Mouse (Mus musculus) heart, postnatal 0 days (tissue): ENCODE data around the gene Lhx4. TPM values are rescaled to one million over a fixed set of nuclear protein-coding genes. Genes with fewer than 3 reads are reported as not detected.
A peak's percentile ranks its signal among the peaks of the same experiment; 100 is the strongest.

Source experiments
- ATAC-seq: fragments of 200-750 bp; cut with Nextera tagmentation; 2 replicates; pipeline ENCODE4 v1.8.0; 2017; ENCODE audit warnings: low read depth, moderate number of reproducible peaks, moderate library complexity; ENCODE audit not compliant: insufficient read depth
- DNase-seq: peaks from one replicate; pipeline ENCODE4 v3.0.0-alpha.2; 2016; ENCODE audit warnings: low spot score
- H3K27ac ChIP-seq: fragments of 300-500 bp; sonication (generic); 2 replicates; pipeline ENCODE4 v1.5.1; 2014; ENCODE audit warnings: low read depth, mild to moderate bottlenecking
- H3K27me3 ChIP-seq: fragments of 300-500 bp; sonication (generic); 2 replicates; pipeline ENCODE4 v1.6.1; 2014; ENCODE audit warnings: low read length, mixed read lengths; ENCODE audit not compliant: control insufficient read depth, insufficient read depth
- H3K36me3 ChIP-seq: fragments of 300-500 bp; sonication (generic); replicated peaks from 2 replicates; pipeline ENCODE4 v1.6.1; 2014; ENCODE audit warnings: low read length, mixed read lengths; ENCODE audit not compliant: control insufficient read depth, insufficient read depth
- H3K4me1 ChIP-seq: fragments of 300-500 bp; sonication (generic); 2 replicates; pipeline ENCODE4 v1.6.1; 2014; ENCODE audit warnings: antibody characterized with exemption; ENCODE audit not compliant: control insufficient read depth, insufficient read depth
- H3K4me2 ChIP-seq: fragments of 300-500 bp; sonication (generic); 2 replicates; pipeline ENCODE4 v1.6.1; 2014; ENCODE audit warnings: low read depth, mild to moderate bottlenecking, low read length, moderate library complexity
- H3K4me3 ChIP-seq: fragments of 300-500 bp; sonication (generic); 2 replicates; pipeline ENCODE4 v1.5.1; 2014; ENCODE audit warnings: low read depth, low read length
- H3K9ac ChIP-seq: fragments of 300-500 bp; sonication (generic); replicated peaks from 2 replicates; pipeline ENCODE4 v1.6.1; 2014; ENCODE audit warnings: low read depth, low read length, mixed read lengths
- H3K9me3 ChIP-seq: fragments of 300-500 bp; sonication (generic); replicated peaks from 2 replicates; pipeline ENCODE4 v1.6.1; 2016; ENCODE audit warnings: low read length; ENCODE audit not compliant: control insufficient read depth
- CTCF ChIP-seq: IDR thresholded peaks from 2 replicates; pipeline ENCODE4 v1.5.1; 2016; ENCODE audit warnings: antibody characterized with exemption, control low read depth, low read depth
- EP300 ChIP-seq: IDR thresholded peaks from 2 replicates; pipeline ENCODE4 v1.6.1; 2016; ENCODE audit warnings: antibody characterized with exemption, low read depth
- WGBS: fragments of 180-500 bp; shearing (Covaris S2); extraction: QIAGEN DNeasy Blood & Tissue Kit; methylation state at CpG from one replicate; pipeline ENCODE4 v1.1.7; 2014; 5-methylcytosine and 5-hydroxymethylcytosine counted together
- polyA plus RNA-seq: library from polyadenylated mRNA; unstranded; fragments of >200 nt; fragmentation: Nextera tagmentation; extraction: Ambion mirVana; gene quantifications from 2 replicates; pipeline ENCODE4 v1.2.1, GENCODE M21; 2015
- total RNA-seq: library from RNA; depleted of rRNA; stranded (reverse); fragments of >200 nt; gene quantifications from 2 replicates; pipeline ENCODE4 v1.2.3, GENCODE M21; 2014; ENCODE audit warnings: low replicate concordance; rRNA removed

Lhx4 gene
- total and polyA plus RNA-seq, 2 experiments from 2014 or later, result not detected

- H3K4me3 ChIP-seq, result no peak overlapping the region
- H3K27ac ChIP-seq, result no peak overlapping the region
- H3K4me2 ChIP-seq, result no peak overlapping the region
- H3K36me3 ChIP-seq, result no peaks in the 10 kb centered on the region
- ATAC-seq (no peak), DNase-seq (no peak)
- no peaks in the 10 kb centered on the region for H3K9me3 ChIP-seq
- WGBS, result 70% methylated on average over 10 of the region's 10 CpGs
- H3K4me1 ChIP-seq, result no peaks in the 10 kb centered on the region
- TF ChIP-seq EP300, result no peak
- no peak for TF ChIP-seq CTCF
- H3K27me3 ChIP-seq, result no peaks in the 10 kb centered on the region
- H3K9ac ChIP-seq, result no peak overlapping the region
Measured at GRCm38 (mm10) chr1:155681116-155681799, 70.2 kb downstream of the Lhx4 start.

GRCm38 (mm10) chr1:155675570-155675969 lies 75.9 kb downstream of the Lhx4 start:
- WGBS, result 68% methylated on average over 6 of the region's 6 CpGs
- no peak overlapping the region for H3K4me3 ChIP-seq
- H3K27ac ChIP-seq, result no peak overlapping the region
- no peaks in the 10 kb centered on the region for H3K9me3 ChIP-seq
- TF ChIP-seq CTCF (no peak), EP300 (no peak)
- ATAC-seq (no peak), DNase-seq (no peak)
- H3K36me3 ChIP-seq, result no peaks in the 10 kb centered on the region
- H3K9ac ChIP-seq, result no peak overlapping the region
- H3K4me2 ChIP-seq, result no peak overlapping the region
- H3K27me3 ChIP-seq, result no peaks in the 10 kb centered on the region
- no peaks in the 10 kb centered on the region for H3K4me1 ChIP-seq

- H3K27me3 ChIP-seq, result no peaks in the 10 kb centered on the region
- no peak overlapping the region for H3K4me3 ChIP-seq
- H3K36me3 ChIP-seq, result no peaks in the 10 kb centered on the region
- ATAC-seq (no peak), DNase-seq (no peak)
- H3K9ac ChIP-seq, result no peak overlapping the region
- H3K4me1 ChIP-seq, result no peaks in the 10 kb centered on the region
- no peak overlapping the region for H3K27ac ChIP-seq
- no peak overlapping the region for H3K4me2 ChIP-seq
- WGBS, result 83% methylated on average over 5 of the region's 5 CpGs
- no peak for TF ChIP-seq CTCF
- no peak for TF ChIP-seq EP300
- H3K9me3 ChIP-seq, result no peaks in the 10 kb centered on the region
Measured at GRCm38 (mm10) chr1:155663994-155664393, 87.5 kb downstream of the Lhx4 start.

GRCm38 (mm10) chr1:155656321-155656720 lies 95.2 kb downstream of the Lhx4 start:
- Histone ChIP-seq H3K9ac (no peak overlapping the region), H3K27ac (no peak overlapping the region), H3K9me3 (no peaks in the 10 kb centered on the region), H3K36me3 (no peaks in the 10 kb centered on the region), H3K4me2 (no peak overlapping the region), H3K4me3 (no peak overlapping the region), H3K27me3 (no peaks in the 10 kb centered on the region), H3K4me1 (no peaks in the 10 kb centered on the region)
- DNase-seq (no peak), ATAC-seq (no peak)
- no peak for TF ChIP-seq CTCF
- 49% methylated on average over 5 of the region's 5 CpGs for WGBS

GRCm38 (mm10) chr1:155654961-155655360 lies 96.5 kb downstream of the Lhx4 start:
- Histone ChIP-seq H3K27ac (no peak overlapping the region), H3K9me3 (no peaks in the 10 kb centered on the region), H3K36me3 (no peaks in the 10 kb centered on the region), H3K27me3 (no peaks in the 10 kb centered on the region), H3K4me2 (no peak overlapping the region), H3K4me1 (peaks cover 7% of the 10 kb centered on the region; the same call in 1 of the 2 replicates), H3K9ac (no peak overlapping the region), H3K4me3 (no peak overlapping the region)
- 67% methylated on average over 3 of the region's 3 CpGs for WGBS
- TF ChIP-seq CTCF (no peak), EP300 (no peak)
- DNase-seq, result no peak
- ATAC-seq, result no peak

- ATAC-seq, result no peak
Measured at GRCm38 (mm10) chr1:155650121-155650846, 101.2 kb downstream of the Lhx4 start.

More at GRCm38 (mm10) chr1:155650121-155650846, 101.2 kb downstream of the Lhx4 start:
- no peak overlapping the region for H3K4me3 ChIP-seq
- no peak overlapping the region for H3K4me2 ChIP-seq
- TF ChIP-seq EP300 (no peak), CTCF (no peak)
- H3K4me1 ChIP-seq, result peaks cover 16% of the 10 kb centered on the region; the same call in 1 of the 2 replicates
- no peak overlapping the region for H3K27ac ChIP-seq
- peak; percentile 12 for DNase-seq
- no peaks in the 10 kb centered on the region for H3K27me3 ChIP-seq
- H3K36me3 ChIP-seq, result no peaks in the 10 kb centered on the region
- WGBS, result 48% methylated on average over 9 of the region's 9 CpGs
- no peaks in the 10 kb centered on the region for H3K9me3 ChIP-seq
- H3K9ac ChIP-seq, result no peak overlapping the region

Other genes with a start within 250 kb of the Lhx4 start
- gene Acbd6, start 193.6 kb downstream of the Lhx4 start, total RNA-seq, result 46.3 and 63.6 TPM in 2 replicates
- 55.0 and 55.7 TPM in 2 replicates for gene Acbd6, start 193.6 kb downstream of the Lhx4 start, polyA plus RNA-seq
- gene Qsox1, start 61.2 kb upstream of the Lhx4 start, total RNA-seq, result 58.2 and 64.8 TPM in 2 replicates
- gene Qsox1, start 61.2 kb upstream of the Lhx4 start, polyA plus RNA-seq, result 28.1 and 33.2 TPM in 2 replicates
- 11.1 and 14.3 TPM in 2 replicates for gene Cep350, start 221.6 kb upstream of the Lhx4 start, total RNA-seq
- gene Cep350, start 221.6 kb upstream of the Lhx4 start, polyA plus RNA-seq, result 5.5 and 5.7 TPM in 2 replicates